Mouse (Mus musculus) bone marrow macrophage, adult 2 months (primary cell): ENCODE data around the gene Hpse2.

Experiments
- CTCF ChIP-seq: IDR thresholded peaks from 2 replicates; pipeline ENCODE4 v1.5.1; 2012; ENCODE audit warnings: low read depth, mild to moderate bottlenecking, low read length, moderate library complexity
- POLR2A ChIP-seq: IDR thresholded peaks from 2 replicates; pipeline ENCODE4 v1.6.1; 2012; ENCODE audit warnings: mild to moderate bottlenecking, low read depth, low read length, borderline replicate concordance

DNA sequence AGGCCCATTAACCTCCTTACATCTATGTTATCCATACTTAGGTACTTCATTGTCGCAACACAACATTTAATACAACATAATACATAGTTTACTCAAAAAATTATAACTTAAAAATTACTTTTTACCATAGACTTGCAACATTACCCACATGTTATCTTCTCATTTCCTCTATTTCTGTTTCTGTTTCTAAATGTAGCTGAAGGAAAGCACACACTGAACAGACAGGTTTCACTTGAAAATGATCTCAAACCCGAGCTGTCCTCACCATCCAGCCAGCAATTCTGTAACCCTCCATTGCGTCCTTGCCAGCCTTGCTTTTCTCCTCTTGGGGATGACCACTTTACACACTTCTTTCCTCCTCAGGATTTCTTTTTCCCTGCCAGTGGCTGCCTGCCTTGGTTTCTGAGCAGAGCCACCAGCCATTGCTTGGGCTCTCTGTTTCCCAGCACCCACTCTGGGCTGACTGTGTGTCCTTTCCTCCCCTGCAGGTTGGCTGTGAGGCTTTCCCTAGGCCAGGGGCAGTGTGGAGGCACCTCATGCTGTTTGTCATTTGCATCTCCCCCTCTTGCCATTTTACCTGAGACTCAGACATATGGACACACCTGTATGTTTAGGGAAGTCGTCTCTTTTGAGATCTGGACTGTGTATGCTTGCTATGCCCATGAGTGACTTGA, 548.4 kb downstream of the Hpse2 start:
- TF ChIP-seq POLR2A (no peak), CTCF (no peak)
